ENCODE assay signal across 8 mouse cellular contexts in genomic region chr5:123906146-123906975, GRCm38 (mm10). TPM values are rescaled to one million over a fixed set of nuclear protein-coding genes. Genes with fewer than 3 reads are reported as not detected.
DNase-seq lines count a peak whose midpoint lies in the region; ATAC-seq and TF ChIP-seq lines count a peak whose summit lies in the region.

No protein-coding gene starts in this region.

- peaks cover 20% of the 10 kb centered on the region for H3K4me1 ChIP-seq in heart, embryonic 13.5 days
- peaks cover 8% of the 10 kb centered on the region; the same call in 1 of the 2 replicates for H3K4me1 ChIP-seq in heart, postnatal 0 days (ENCODE audit: control insufficient read depth, insufficient read depth)
- peaks cover 21% of the 10 kb centered on the region for H3K4me1 ChIP-seq in midbrain, embryonic 10.5 days

- peak overlapping the region; percentile 55; the same call in 1 of the 2 replicates for H3K9ac ChIP-seq in heart, embryonic 13.5 days
- H3K9ac ChIP-seq in heart, postnatal 0 days (replicated peaks; ENCODE audit: low read depth, low read length): no peak overlapping the region

- intact Hi-C loops in heart, postnatal 14 days (cut with DNase I): loop anchor here (2.0 to 5.0 kb wide), 4 partner anchors 79 to 278 kb away; partner anchors contain the start of genes Kntc1 and Rsrc2

- no peaks in the 10 kb centered on the region for H3K9me3 ChIP-seq in heart, embryonic 13.5 days
- no peaks in the 10 kb centered on the region for H3K9me3 ChIP-seq in heart, postnatal 0 days (replicated peaks; ENCODE audit: control insufficient read depth, low read length)
- no peaks in the 10 kb centered on the region for H3K9me3 ChIP-seq in midbrain, embryonic 10.5 days (replicated peaks)

- TF ChIP-seq CTCF in heart, postnatal 0 days (IDR thresholded peaks at IDR 0.05; ENCODE audit: low read depth): no peak

- H3K27me3 ChIP-seq in heart, embryonic 13.5 days (replicated peaks): no peaks in the 10 kb centered on the region
- H3K27me3 ChIP-seq in heart, postnatal 0 days (ENCODE audit: control insufficient read depth, insufficient read depth, low read length): no peaks in the 10 kb centered on the region
- no peaks in the 10 kb centered on the region for H3K27me3 ChIP-seq in midbrain, embryonic 10.5 days (ENCODE audit: low read depth, poor library complexity, severe bottlenecking)

- H3K27ac ChIP-seq in heart, embryonic 13.5 days (replicated peaks): no peak overlapping the region
- no peak overlapping the region for H3K27ac ChIP-seq in heart, postnatal 0 days (ENCODE audit: low read depth)
- H3K27ac ChIP-seq in midbrain, embryonic 10.5 days (replicated peaks): no peak overlapping the region

- WGBS in heart, embryonic 13.5 days: 69% methylated on average over 17 of the region's 17 CpGs
- 69% methylated on average over 17 of the region's 17 CpGs for WGBS in heart, postnatal 0 days
- 76% methylated on average over 17 of the region's 17 CpGs for WGBS in midbrain, embryonic 10.5 days

- H3K4me2 ChIP-seq in heart, embryonic 13.5 days: peak overlapping the region; percentile 97
- 0 out of 2 replicates have a peak overlapping the region, but pooled peaks have one; percentile 10 for H3K4me2 ChIP-seq in heart, postnatal 0 days (ENCODE audit: low read depth, low read length)

- H3K4me3 ChIP-seq in heart, embryonic 13.5 days: peak overlapping the region; percentile 84; the same call in 1 of the 2 replicates
- no peak overlapping the region for H3K4me3 ChIP-seq in heart, postnatal 0 days (ENCODE audit: low read depth, low read length)
- H3K4me3 ChIP-seq in midbrain, embryonic 10.5 days: peak overlapping the region; percentile 83

- no peak for ATAC-seq in heart, embryonic 13.5 days (ENCODE audit: extremely low read depth, insufficient number of reproducible peaks, low FRiP score, low TSS enrichment)
- no peak for ATAC-seq in heart, postnatal 0 days (ENCODE audit: insufficient read depth, low read depth)

- no peak for DNase-seq in heart, postnatal 14 days
- DNase-seq in MN1 (ENCODE audit: low spot score): peak; percentile 12
- no peak for DNase-seq in heart, postnatal 0 days (ENCODE audit: low spot score)
- no peak for DNase-seq in midbrain, embryonic 10.5 days (ENCODE audit: low spot score)
- DNase-seq in thymus, postnatal 0 days (ENCODE audit: low spot score): no peak
- no peak for DNase-seq in layer of hippocampus, adult 18-20 months (ENCODE audit: low spot score in 2 of 2)
- no peak for DNase-seq in left cerebral cortex, adult 11 months (ENCODE audit: low spot score)

- peaks cover 32% of the 10 kb centered on the region for H3K36me3 ChIP-seq in heart, embryonic 13.5 days
- peaks cover 29% of the 10 kb centered on the region for H3K36me3 ChIP-seq in heart, postnatal 0 days (replicated peaks; ENCODE audit: control insufficient read depth, insufficient read depth, low read length)
- H3K36me3 ChIP-seq in midbrain, embryonic 10.5 days: peaks cover 33% of the 10 kb centered on the region

- no peak for TF ChIP-seq EP300 in heart, postnatal 0 days (IDR thresholded peaks at IDR 0.05; ENCODE audit: low read depth)

RNA-seq across cellular contexts. Expression of gene Denr, which starts 0.6 kb away (rescaled TPM):
- polyA plus RNA-seq in heart, embryonic 13.5 days (2015; fragmentation: Nextera tagmentation; extraction: Ambion mirVana): 81.9 and 97.3 TPM in 2 replicates
- 10 to 100 TPM; 40.8 to 47.0 TPM for total RNA-seq in heart, postnatal 14 days (2021)
- total RNA-seq in heart, postnatal 0 days (2014; rRNA removed; ENCODE audit: low replicate concordance): 5.4 and 5.9 TPM in 2 replicates
- polyA plus RNA-seq in heart, postnatal 0 days (2015; fragmentation: Nextera tagmentation; extraction: Ambion mirVana): 110 and 112 TPM in 2 replicates
- polyA plus RNA-seq in midbrain, embryonic 10.5 days (2016; fragmentation: Nextera tagmentation; extraction: Ambion mirVana): 159 and 186 TPM in 2 replicates
- 141 and 142 TPM in 2 replicates for polyA plus RNA-seq in thymus, postnatal 0 days (2015; fragmentation: Nextera tagmentation; extraction: Ambion mirVana)
- 10 to 100 TPM; 64.9 TPM for total RNA-seq in layer of hippocampus, adult 18-20 months (2021)

RNA-seq across cellular contexts. Expression of gene Gm43518, which starts 20.9 kb away (rescaled TPM):
- 1.3 and 2.9 TPM in 2 replicates for polyA plus RNA-seq in heart, embryonic 13.5 days (2015; fragmentation: Nextera tagmentation; extraction: Ambion mirVana)
- total RNA-seq in heart, postnatal 14 days (2021): under 1 TPM; 0.71 to 0.76 TPM
- not detected in 2 replicates for total RNA-seq in heart, postnatal 0 days (2014; rRNA removed; ENCODE audit: low replicate concordance)
- polyA plus RNA-seq in heart, postnatal 0 days (2015; fragmentation: Nextera tagmentation; extraction: Ambion mirVana): 1.6 and 1.8 TPM in 2 replicates
- 1.9 and 3.4 TPM in 2 replicates for polyA plus RNA-seq in midbrain, embryonic 10.5 days (2016; fragmentation: Nextera tagmentation; extraction: Ambion mirVana)
- polyA plus RNA-seq in thymus, postnatal 0 days (2015; fragmentation: Nextera tagmentation; extraction: Ambion mirVana): 1.0 and 1.5 TPM in 2 replicates
- 1 to 10 TPM in 1 of 2 experiments, not detected in 1; 1.6 TPM for total RNA-seq in layer of hippocampus, adult 18-20 months (2021)

RNA-seq across cellular contexts. Expression of gene Ccdc62, which starts 24.1 kb away (rescaled TPM):
- polyA plus RNA-seq in heart, embryonic 13.5 days (2015; fragmentation: Nextera tagmentation; extraction: Ambion mirVana): 3.7 TPM in 2 replicates
- 1 to 10 TPM; 1.7 to 2.2 TPM for total RNA-seq in heart, postnatal 14 days (2021)
- 2.0 and 11.5 TPM in 2 replicates for total RNA-seq in heart, postnatal 0 days (2014; rRNA removed; ENCODE audit: low replicate concordance)
- polyA plus RNA-seq in heart, postnatal 0 days (2015; fragmentation: Nextera tagmentation; extraction: Ambion mirVana): 5.8 and 7.0 TPM in 2 replicates
- 4.7 and 5.7 TPM in 2 replicates for polyA plus RNA-seq in midbrain, embryonic 10.5 days (2016; fragmentation: Nextera tagmentation; extraction: Ambion mirVana)
- 7.3 and 8.0 TPM in 2 replicates for polyA plus RNA-seq in thymus, postnatal 0 days (2015; fragmentation: Nextera tagmentation; extraction: Ambion mirVana)
- total RNA-seq in layer of hippocampus, adult 18-20 months (2021): 1 to 10 TPM; 1.3 to 2.4 TPM

RNA-seq across cellular contexts. Expression of gene Hcar1, which starts 26.5 kb away (rescaled TPM):
- polyA plus RNA-seq in heart, embryonic 13.5 days (2015; fragmentation: Nextera tagmentation; extraction: Ambion mirVana): 0.10 and 0.20 TPM in 2 replicates
- total RNA-seq in heart, postnatal 14 days (2021): under 1 TPM; 0.54 to 0.79 TPM
- 5.3 TPM in 1 of 2 replicates, not detected in the other for total RNA-seq in heart, postnatal 0 days (2014; rRNA removed; ENCODE audit: low replicate concordance)
- 0.18 and 0.19 TPM in 2 replicates for polyA plus RNA-seq in heart, postnatal 0 days (2015; fragmentation: Nextera tagmentation; extraction: Ambion mirVana)
- polyA plus RNA-seq in midbrain, embryonic 10.5 days (2016; fragmentation: Nextera tagmentation; extraction: Ambion mirVana): not detected in 2 replicates
- polyA plus RNA-seq in thymus, postnatal 0 days (2015; fragmentation: Nextera tagmentation; extraction: Ambion mirVana): 0.27 and 0.38 TPM in 2 replicates
- under 1 TPM; 0.74 to 0.86 TPM for total RNA-seq in layer of hippocampus, adult 18-20 months (2021)

RNA-seq across cellular contexts. Expression of gene Hcar2, which starts 41.1 kb away (rescaled TPM):
- 0.09 TPM in 1 of 2 replicates, not detected in the other for polyA plus RNA-seq in heart, embryonic 13.5 days (2015; fragmentation: Nextera tagmentation; extraction: Ambion mirVana)
- total RNA-seq in heart, postnatal 14 days (2021): under 1 TPM; 0.17 to 0.19 TPM
- not detected in 2 replicates for total RNA-seq in heart, postnatal 0 days (2014; rRNA removed; ENCODE audit: low replicate concordance)
- 0.14 TPM in 1 of 2 replicates, not detected in the other for polyA plus RNA-seq in heart, postnatal 0 days (2015; fragmentation: Nextera tagmentation; extraction: Ambion mirVana)
- not detected in 2 replicates for polyA plus RNA-seq in midbrain, embryonic 10.5 days (2016; fragmentation: Nextera tagmentation; extraction: Ambion mirVana)
- 0.45 and 1.0 TPM in 2 replicates for polyA plus RNA-seq in thymus, postnatal 0 days (2015; fragmentation: Nextera tagmentation; extraction: Ambion mirVana)
- total RNA-seq in layer of hippocampus, adult 18-20 months (2021): under 1 TPM in 1 of 2 experiments, not detected in 1; 0.27 TPM
